Mouse (Mus musculus): ENCODE results near the gene Anapc4. TPM values are rescaled to one million over a fixed set of nuclear protein-coding genes. Genes with fewer than 3 reads are reported as not detected.

Gene Anapc4
- polyA plus RNA-seq, 1 experiment from 2014 or later, result 119 TPM

- Histone ChIP-seq H3K4me2 (ENCODE audit: low read depth, low read length, severe bottlenecking) (no peak overlapping the region), H3K36me3 (ENCODE audit: control insufficient read depth, insufficient read depth, low read length) (no peaks in the 10 kb centered on the region), H3K4me3 (ENCODE audit: low read depth, low read length) (no peak overlapping the region), H3K4me1 (replicated peaks; ENCODE audit: control insufficient read depth, insufficient read depth, low read length) (no peaks in the 10 kb centered on the region), H3K27me3 (ENCODE audit: control insufficient read depth, insufficient read depth, low read length) (no peaks in the 10 kb centered on the region), H3K27ac (ENCODE audit: low read depth, low read length) (no peak overlapping the region), H3K9me3 (ENCODE audit: control insufficient read depth, low read length) (no peaks in the 10 kb centered on the region), H3K9ac (ENCODE audit: low read length) (no peak overlapping the region)
- no peak for DNase-seq (ENCODE audit: low spot score)
- ATAC-seq (replicated peaks; ENCODE audit: low FRiP score), result no peak
- WGBS, result 91% methylated on average over 3 of the region's 3 CpGs
Observed at GRCm38 (mm10) chr5:52908246-52908645, 74.4 kb downstream of the Anapc4 start.

- Histone ChIP-seq H3K4me2 (ENCODE audit: low read depth, low read length, severe bottlenecking) (peak overlapping the region; percentile 18; the same call in 1 of the 2 replicates), H3K36me3 (ENCODE audit: control insufficient read depth, insufficient read depth, low read length) (no peaks in the 10 kb centered on the region), H3K4me3 (ENCODE audit: low read depth, low read length) (no peak overlapping the region), H3K27ac (ENCODE audit: low read depth, low read length) (no peak overlapping the region), H3K9ac (ENCODE audit: low read length) (no peak overlapping the region), H3K4me1 (replicated peaks; ENCODE audit: control insufficient read depth, insufficient read depth, low read length) (no peaks in the 10 kb centered on the region), H3K27me3 (ENCODE audit: control insufficient read depth, insufficient read depth, low read length) (no peaks in the 10 kb centered on the region), H3K9me3 (ENCODE audit: control insufficient read depth, low read length) (no peaks in the 10 kb centered on the region)
- ATAC-seq (replicated peaks; ENCODE audit: low FRiP score), result 0 out of 2 replicates have a peak, but pooled peaks have one; percentile 30
- 41% methylated on average over 12 of the region's 12 CpGs for WGBS
- peak; percentile 62 for DNase-seq (ENCODE audit: low spot score)
Observed at GRCm38 (mm10) chr5:52910159-52910591, 76.4 kb downstream of the Anapc4 start.

GRCm38 (mm10) chr5:52911286-52911870 lies 77.6 kb downstream of the Anapc4 start:
- 93% methylated on average over 10 of the region's 10 CpGs for WGBS
- Histone ChIP-seq H3K27me3 (ENCODE audit: control insufficient read depth, insufficient read depth, low read length) (no peaks in the 10 kb centered on the region), H3K4me1 (replicated peaks; ENCODE audit: control insufficient read depth, insufficient read depth, low read length) (no peaks in the 10 kb centered on the region), H3K36me3 (ENCODE audit: control insufficient read depth, insufficient read depth, low read length) (no peaks in the 10 kb centered on the region), H3K4me3 (ENCODE audit: low read depth, low read length) (no peak overlapping the region), H3K9me3 (ENCODE audit: control insufficient read depth, low read length) (no peaks in the 10 kb centered on the region), H3K27ac (ENCODE audit: low read depth, low read length) (no peak overlapping the region), H3K9ac (ENCODE audit: low read length) (no peak overlapping the region), H3K4me2 (ENCODE audit: low read depth, low read length, severe bottlenecking) (no peak overlapping the region)
- ATAC-seq (replicated peaks; ENCODE audit: low FRiP score) (no peak), DNase-seq (ENCODE audit: low spot score) (no peak)

- Histone ChIP-seq H3K4me1 (replicated peaks; ENCODE audit: control insufficient read depth, insufficient read depth, low read length) (no peaks in the 10 kb centered on the region), H3K36me3 (ENCODE audit: control insufficient read depth, insufficient read depth, low read length) (no peaks in the 10 kb centered on the region), H3K4me3 (ENCODE audit: low read depth, low read length) (no peak overlapping the region), H3K9ac (ENCODE audit: low read length) (no peak overlapping the region), H3K27me3 (ENCODE audit: control insufficient read depth, insufficient read depth, low read length) (no peaks in the 10 kb centered on the region), H3K4me2 (ENCODE audit: low read depth, low read length, severe bottlenecking) (no peak overlapping the region), H3K9me3 (ENCODE audit: control insufficient read depth, low read length) (no peaks in the 10 kb centered on the region), H3K27ac (ENCODE audit: low read depth, low read length) (no peak overlapping the region)
- whole genome bisulfite sequencing, result 91% methylated on average over 7 of the region's 7 CpGs
- no peak for ATAC-seq (replicated peaks; ENCODE audit: low FRiP score)
- no peak for DNase-seq (ENCODE audit: low spot score)
Observed at GRCm38 (mm10) chr5:52913711-52914110, 79.9 kb downstream of the Anapc4 start.

GRCm38 (mm10) chr5:52916186-52916585 lies 82.4 kb downstream of the Anapc4 start:
- H3K4me2 ChIP-seq (ENCODE audit: low read depth, low read length, severe bottlenecking), result no peak overlapping the region
- H3K9me3 ChIP-seq (ENCODE audit: control insufficient read depth, low read length), result no peaks in the 10 kb centered on the region
- no peaks in the 10 kb centered on the region for H3K4me1 ChIP-seq (replicated peaks; ENCODE audit: control insufficient read depth, insufficient read depth, low read length)
- H3K36me3 ChIP-seq (ENCODE audit: control insufficient read depth, insufficient read depth, low read length), result no peaks in the 10 kb centered on the region
- DNase-seq (ENCODE audit: low spot score), result no peak
- H3K27ac ChIP-seq (ENCODE audit: low read depth, low read length), result no peak overlapping the region
- no peak for ATAC-seq (replicated peaks; ENCODE audit: low FRiP score)
- no peak overlapping the region for H3K4me3 ChIP-seq (ENCODE audit: low read depth, low read length)
- H3K27me3 ChIP-seq (ENCODE audit: control insufficient read depth, insufficient read depth, low read length), result no peaks in the 10 kb centered on the region
- 86% methylated on average over 6 of the region's 6 CpGs for WGBS
- H3K9ac ChIP-seq (ENCODE audit: low read length), result no peak overlapping the region

Other genes starting within 250 kb of the Anapc4 start
- 9.0 and 9.5 TPM in 2 replicates for gene Sepsecs, start 164.3 kb upstream of the Anapc4 start, polyA plus RNA-seq (2014; fragmentation: Nextera tagmentation; extraction: Ambion mirVana)
- 18.0 and 18.9 TPM in 2 replicates for gene Pi4k2b, start 92.4 kb upstream of the Anapc4 start, polyA plus RNA-seq (2014; fragmentation: Nextera tagmentation; extraction: Ambion mirVana)
- gene Zcchc4, start 58.6 kb upstream of the Anapc4 start, polyA plus RNA-seq (2014; fragmentation: Nextera tagmentation; extraction: Ambion mirVana), result 20.7 and 24.8 TPM in 2 replicates
- not detected in 2 replicates for gene Slc34a2, start 204.1 kb downstream of the Anapc4 start, polyA plus RNA-seq (2014; fragmentation: Nextera tagmentation; extraction: Ambion mirVana)